Mouse (Mus musculus) limb, embryonic 12.5 days (tissue): ENCODE data around the gene BC147527. TPM values are rescaled to one million over a fixed set of nuclear protein-coding genes. Genes with fewer than 3 reads are reported as not detected.
"Not testable (repeated sequence)": the region's sequence is repeated elsewhere in the genome, so short reads cannot be mapped to it uniquely, and the experiment has no call there.

Source experiments
- ATAC-seq: fragments of 200-750 bp; cut with Nextera tagmentation; 2 replicates; pipeline ENCODE4 v1.8.0; 2017; ENCODE audit warnings: low read depth, moderate TSS enrichment; ENCODE audit not compliant: insufficient number of reproducible peaks, insufficient read depth, low FRiP score, low TSS enrichment
- H3K27ac ChIP-seq: fragments of 300-500 bp; sonication (generic); 2 replicates; pipeline ENCODE4 v1.5.1; 2016; ENCODE audit warnings: mild to moderate bottlenecking, moderate library complexity
- H3K27me3 ChIP-seq: fragments of 300-500 bp; sonication (generic); 2 replicates; pipeline ENCODE4 v1.6.1; 2016; ENCODE audit warnings: mild to moderate bottlenecking, moderate library complexity
- H3K36me3 ChIP-seq: fragments of 300-500 bp; sonication (generic); 2 replicates; pipeline ENCODE4 v1.6.1; 2016; ENCODE audit warnings: mild to moderate bottlenecking, moderate library complexity
- H3K4me1 ChIP-seq: fragments of 300-500 bp; sonication (generic); replicated peaks from 2 replicates; pipeline ENCODE4 v1.6.1; 2016
- H3K4me2 ChIP-seq: fragments of 300-500 bp; sonication (generic); 2 replicates; pipeline ENCODE4 v1.6.1; 2016; ENCODE audit warnings: mild to moderate bottlenecking, moderate library complexity
- H3K4me3 ChIP-seq: fragments of 300-500 bp; sonication (generic); replicated peaks from 2 replicates; pipeline ENCODE4 v1.5.1; 2016; ENCODE audit warnings: mild to moderate bottlenecking
- H3K9ac ChIP-seq: fragments of 300-500 bp; sonication (generic); replicated peaks from 2 replicates; pipeline ENCODE4 v1.6.1; 2016; ENCODE audit warnings: mild to moderate bottlenecking, moderate library complexity
- H3K9me3 ChIP-seq: fragments of 300-500 bp; sonication (generic); 2 replicates; pipeline ENCODE4 v1.6.1; 2016; ENCODE audit warnings: mild to moderate bottlenecking, moderate library complexity
- WGBS: fragments of 180-500 bp; shearing (Covaris S2); methylation state at CpG from one replicate; pipeline ENCODE4 v1.1.7; 2016; 5-methylcytosine and 5-hydroxymethylcytosine counted together
- polyA plus RNA-seq: library from polyadenylated mRNA; unstranded; fragments of >200 nt; fragmentation: Nextera tagmentation; extraction: Ambion mirVana; gene quantifications from 2 replicates; pipeline ENCODE4 v1.2.1, GENCODE M21; 2016

Gene BC147527
- polyA plus RNA-seq, 1 experiment from 2014 or later: not detected

DNA sequence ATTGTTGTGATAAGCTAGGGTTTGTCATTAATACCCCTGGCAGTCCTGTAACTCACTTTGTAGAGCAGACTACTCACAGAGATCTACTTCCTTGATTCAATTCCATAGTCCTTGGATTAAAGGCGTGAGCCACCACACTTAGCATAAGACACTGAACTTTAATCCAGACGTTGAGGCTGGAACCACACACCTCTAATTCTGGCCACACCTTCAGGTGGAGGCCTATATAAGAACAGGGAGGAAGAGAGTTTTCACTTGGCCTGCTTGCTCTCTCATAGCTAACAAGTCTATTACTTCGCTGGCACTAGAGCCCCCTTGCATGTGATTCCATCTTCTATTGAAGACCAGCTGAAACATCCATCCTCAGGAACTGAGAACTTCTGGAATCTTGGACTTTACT is 16.4 kb downstream of the BC147527 start, which contains the start of gene Tcstv3:
TSS of gene Tcstv3 (plus strand) at position 301 of the 400 bp plus-strand sequence.
- H3K27me3 ChIP-seq, ATAC-seq, H3K9ac ChIP-seq, H3K36me3 ChIP-seq, H3K4me3 ChIP-seq, H3K9me3 ChIP-seq, H3K27ac ChIP-seq, H3K4me1 ChIP-seq, H3K4me2 ChIP-seq: not testable (repeated sequence)
- WGBS: 71% methylated on average over 3 of the region's 3 CpGs

DNA sequence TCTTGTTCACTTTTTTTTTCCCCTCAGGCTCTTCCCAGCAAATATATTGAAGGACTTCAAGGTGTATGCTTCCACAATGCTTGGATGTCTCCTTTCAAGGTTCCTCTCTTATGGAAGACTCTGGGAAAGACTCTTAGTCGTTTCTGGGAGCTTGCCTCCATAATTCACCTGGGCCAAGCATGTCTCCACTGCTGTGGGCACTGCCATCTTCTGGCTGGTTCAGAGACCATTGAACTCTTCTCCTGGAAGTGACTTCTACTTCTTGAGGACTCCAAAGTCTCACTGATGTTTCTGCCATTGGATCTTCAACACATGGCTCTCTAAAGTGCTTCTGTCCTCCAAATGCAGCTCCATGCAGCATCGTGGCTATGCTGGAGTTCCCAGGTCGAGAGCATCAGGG is 20.0 kb downstream of the BC147527 start:
- peaks cover 5% of the 10 kb centered on the region; the same call in 1 of the 2 replicates for H3K9me3 ChIP-seq
- no peak overlapping the region for H3K4me3 ChIP-seq
- H3K4me1 ChIP-seq: no peaks in the 10 kb centered on the region
- no peak overlapping the region for H3K4me2 ChIP-seq
- H3K9ac ChIP-seq: no peak overlapping the region
- H3K36me3 ChIP-seq: no peaks in the 10 kb centered on the region
- no peak overlapping the region for H3K27ac ChIP-seq
- 65% methylated on average over 3 of the region's 3 CpGs for WGBS
- ATAC-seq: no peak
- H3K27me3 ChIP-seq: no peaks in the 10 kb centered on the region

DNA sequence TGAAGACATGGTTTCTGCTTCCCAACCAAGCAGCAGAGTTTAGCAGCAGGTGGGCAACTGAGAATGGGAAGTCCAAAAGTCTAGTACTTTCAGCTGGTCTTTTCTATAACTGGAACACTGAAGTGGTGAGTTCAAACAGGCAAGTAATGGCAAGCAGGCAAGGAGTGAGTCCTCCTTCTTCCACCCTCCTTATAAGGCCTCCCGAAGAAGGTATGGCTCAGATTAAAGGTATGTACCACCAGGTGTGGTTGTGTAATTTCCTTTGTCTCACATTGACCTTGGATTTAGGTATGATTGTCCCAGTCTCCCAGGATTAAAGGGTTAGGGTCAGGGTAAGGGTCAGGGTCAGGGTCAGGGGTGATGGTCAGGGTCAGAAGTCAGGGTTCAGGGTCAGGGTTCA is 20.5 kb downstream of the BC147527 start:
- 96% methylated on average over 1 of the region's 1 CpGs for WGBS
- Histone ChIP-seq H3K9me3 (peaks cover 5% of the 10 kb centered on the region; the same call in 1 of the 2 replicates), H3K4me3 (no peak overlapping the region), H3K4me1 (no peaks in the 10 kb centered on the region), H3K27ac (no peak overlapping the region), H3K36me3 (no peaks in the 10 kb centered on the region), H3K4me2 (no peak overlapping the region), H3K27me3 (no peaks in the 10 kb centered on the region), H3K9ac (no peak overlapping the region)
- no peak for ATAC-seq

Other genes with a start within 250 kb of the BC147527 start
- gene Gm21188, start 248.2 kb upstream of the BC147527 start, polyA plus RNA-seq: not detected in 2 replicates
- not detected in 2 replicates for gene Gm20767, start 160.1 kb upstream of the BC147527 start, polyA plus RNA-seq
- not detected in 2 replicates for gene Gm21818, start 128.0 kb upstream of the BC147527 start, polyA plus RNA-seq
- gene Gm21762, start 84.4 kb upstream of the BC147527 start, polyA plus RNA-seq: not detected in 2 replicates
- not detected in 2 replicates for gene Gm21731, start 61.3 kb upstream of the BC147527 start, polyA plus RNA-seq
- gene AF067061, start 37.3 kb upstream of the BC147527 start, polyA plus RNA-seq: not detected in 2 replicates
- gene Tcstv3, start 16.5 kb downstream of the BC147527 start, polyA plus RNA-seq: not detected in 2 replicates